Mouse (Mus musculus) hindbrain, embryonic 10.5 days (tissue): ENCODE data around the gene Edc3. TPM values are rescaled to one million over a fixed set of nuclear protein-coding genes. Genes with fewer than 3 reads are reported as not detected.

Source experiments
- DNase-seq: peaks from one replicate; pipeline ENCODE4 v3.0.0-alpha.2; 2017; ENCODE audit warnings: low spot score
- H3K27ac ChIP-seq: fragments of 300-500 bp; sonication (generic); 2 replicates; pipeline ENCODE4 v1.5.1; 2016; ENCODE audit warnings: mild to moderate bottlenecking, moderate library complexity
- H3K27me3 ChIP-seq: fragments of 300-500 bp; sonication (generic); 2 replicates; pipeline ENCODE4 v1.6.1; 2016; ENCODE audit warnings: mild to moderate bottlenecking; ENCODE audit not compliant: poor library complexity, insufficient read depth, severe bottlenecking
- H3K36me3 ChIP-seq: fragments of 300-500 bp; sonication (generic); 2 replicates; pipeline ENCODE4 v1.6.1; 2016; ENCODE audit warnings: mild to moderate bottlenecking, moderate library complexity
- H3K4me1 ChIP-seq: fragments of 300-500 bp; sonication (generic); replicated peaks from 2 replicates; pipeline ENCODE4 v1.6.1; 2016; ENCODE audit warnings: mild to moderate bottlenecking
- H3K4me3 ChIP-seq: fragments of 300-500 bp; sonication (generic); 2 replicates; pipeline ENCODE4 v1.5.1; 2016; ENCODE audit warnings: mild to moderate bottlenecking, moderate library complexity
- H3K9me3 ChIP-seq: fragments of 300-500 bp; sonication (generic); 2 replicates; pipeline ENCODE4 v1.6.1; 2016; ENCODE audit warnings: mild to moderate bottlenecking, moderate library complexity
- WGBS: fragments of 180-500 bp; shearing (Covaris S2); methylation state at CpG from one replicate; pipeline ENCODE4 v1.1.7; 2016; 5-methylcytosine and 5-hydroxymethylcytosine counted together
- polyA plus RNA-seq: library from polyadenylated mRNA; unstranded; fragments of >200 nt; fragmentation: Nextera tagmentation; extraction: Ambion mirVana; gene quantifications from 2 replicates; pipeline ENCODE4 v1.2.1, GENCODE M21; 2016

The Edc3 gene
- polyA plus RNA-seq, 1 experiment from 2014 or later: 41.0 TPM

DNA sequence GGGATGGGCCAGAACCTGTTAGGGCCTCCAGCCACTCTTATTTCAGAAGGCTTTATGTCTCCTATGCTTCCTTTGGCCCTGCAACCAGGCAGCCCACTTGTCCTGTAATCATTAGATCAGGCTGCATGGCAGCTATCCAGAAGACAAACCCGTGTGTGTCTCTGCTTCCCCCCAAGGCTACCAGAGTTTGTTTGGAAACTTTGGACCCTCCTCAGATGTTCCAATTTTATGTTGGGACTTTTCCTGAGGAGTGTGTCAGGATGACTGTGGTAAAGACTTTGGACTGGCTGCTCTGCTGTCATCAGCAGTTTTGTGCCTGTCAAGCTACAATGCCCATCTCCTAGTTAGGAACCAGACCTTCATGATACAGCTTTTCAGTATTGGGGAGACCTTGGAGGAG lies 40.5 kb downstream of the Edc3 start:
- H3K36me3 ChIP-seq: peaks cover 98% of the 10 kb centered on the region

GRCm38 (mm10) chr9:57750901-57751300 lies 42.6 kb downstream of the Edc3 start:
- Histone ChIP-seq H3K27me3 (no peaks in the 10 kb centered on the region), H3K4me3 (no peak overlapping the region), H3K36me3 (peaks cover 100% of the 10 kb centered on the region), H3K27ac (no peak overlapping the region), H3K9me3 (no peaks in the 10 kb centered on the region), H3K4me1 (no peaks in the 10 kb centered on the region)
- no peak for DNase-seq
- WGBS: 89% methylated on average over 7 of the region's 7 CpGs

More for the DNA sequence above, 40.5 kb downstream of the Edc3 start:
- H3K4me1 ChIP-seq: no peaks in the 10 kb centered on the region
- no peak overlapping the region for H3K4me3 ChIP-seq
- H3K27ac ChIP-seq: no peak overlapping the region
- H3K27me3 ChIP-seq: no peaks in the 10 kb centered on the region
- no peak for DNase-seq
- H3K9me3 ChIP-seq: no peaks in the 10 kb centered on the region
- 78% methylated on average over 1 of the region's 1 CpGs for WGBS

DNA sequence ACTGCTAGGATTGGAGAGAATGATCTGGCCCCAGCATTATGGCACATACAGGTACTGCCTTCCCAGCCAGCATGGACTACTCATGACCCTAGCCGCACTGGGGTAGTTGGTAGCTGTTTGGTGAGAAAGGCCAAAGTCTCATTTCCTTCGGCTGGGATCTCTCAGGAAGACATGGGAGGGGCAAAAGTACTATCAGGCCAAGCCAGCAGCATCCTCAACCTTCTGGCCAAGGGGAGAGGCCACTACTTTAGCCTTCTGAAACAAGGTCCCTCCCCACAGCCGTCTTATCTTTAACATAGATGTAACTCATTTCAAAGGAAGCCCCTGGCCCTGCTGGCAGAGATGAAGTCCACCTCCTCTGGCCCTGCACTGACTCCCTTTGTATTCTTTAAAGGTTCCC lies 49.2 kb downstream of the Edc3 start:
- H3K36me3 ChIP-seq: peaks cover 93% of the 10 kb centered on the region
- peaks cover 11% of the 10 kb centered on the region for H3K4me1 ChIP-seq
- no peaks in the 10 kb centered on the region for H3K27me3 ChIP-seq
- no peak overlapping the region for H3K27ac ChIP-seq
- no peak overlapping the region for H3K4me3 ChIP-seq
- 90% methylated on average over 3 of the region's 3 CpGs for WGBS
- no peaks in the 10 kb centered on the region for H3K9me3 ChIP-seq
- no peak for DNase-seq

DNA sequence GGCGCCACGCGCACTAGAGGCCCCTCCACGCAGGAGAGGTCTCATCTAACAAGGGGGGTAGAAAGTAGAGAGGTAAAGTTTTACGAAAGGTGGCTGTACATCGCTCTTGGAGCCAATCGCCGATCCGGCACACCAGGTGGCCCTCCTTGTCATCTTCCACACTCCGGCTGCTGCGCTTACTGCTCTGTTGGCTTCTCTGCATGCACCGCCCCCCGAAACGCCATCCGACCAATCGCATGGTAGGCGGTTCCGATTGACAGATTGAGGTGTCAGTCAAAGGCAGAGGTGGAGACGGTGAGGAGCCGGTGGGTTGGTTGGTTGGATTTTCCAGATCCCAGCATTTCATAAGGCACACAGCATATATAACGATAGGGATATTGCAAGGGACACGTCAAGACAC lies 50.2 kb downstream of the Edc3 start:
- Histone ChIP-seq H3K36me3 (peaks cover 83% of the 10 kb centered on the region), H3K27ac (no peak overlapping the region), H3K4me3 (no peak overlapping the region; the same call in 1 of the 2 replicates), H3K9me3 (no peaks in the 10 kb centered on the region), H3K4me1 (peaks cover 21% of the 10 kb centered on the region), H3K27me3 (no peaks in the 10 kb centered on the region)
- WGBS: 92% methylated on average over 22 of the region's 22 CpGs
- DNase-seq: no peak

DNA sequence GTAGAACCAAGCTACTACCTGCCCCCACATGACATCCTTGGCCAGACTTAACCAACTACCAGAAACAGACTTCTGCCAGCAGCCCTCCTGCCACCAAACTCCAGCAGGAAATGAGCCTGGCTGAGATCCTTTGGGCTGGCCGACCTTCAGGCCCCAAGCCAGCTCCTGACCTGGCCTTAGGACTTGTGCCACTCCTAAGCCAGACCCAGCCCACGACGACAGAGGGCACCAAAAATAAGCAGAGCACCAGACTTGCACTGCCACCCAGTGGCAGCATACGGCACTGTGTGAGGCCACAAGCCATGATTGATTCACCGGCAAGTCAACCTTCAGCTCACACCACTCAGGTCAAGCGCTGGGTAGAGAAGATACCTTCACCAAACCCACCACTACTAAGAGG lies 50.9 kb downstream of the Edc3 start:
- Histone ChIP-seq H3K27me3 (no peaks in the 10 kb centered on the region), H3K36me3 (peaks cover 76% of the 10 kb centered on the region), H3K9me3 (no peaks in the 10 kb centered on the region), H3K4me1 (peaks cover 28% of the 10 kb centered on the region), H3K4me3 (no peak overlapping the region), H3K27ac (no peak overlapping the region)
- WGBS: 29% methylated on average over 6 of the region's 6 CpGs
- DNase-seq: peak; percentile 50

DNA sequence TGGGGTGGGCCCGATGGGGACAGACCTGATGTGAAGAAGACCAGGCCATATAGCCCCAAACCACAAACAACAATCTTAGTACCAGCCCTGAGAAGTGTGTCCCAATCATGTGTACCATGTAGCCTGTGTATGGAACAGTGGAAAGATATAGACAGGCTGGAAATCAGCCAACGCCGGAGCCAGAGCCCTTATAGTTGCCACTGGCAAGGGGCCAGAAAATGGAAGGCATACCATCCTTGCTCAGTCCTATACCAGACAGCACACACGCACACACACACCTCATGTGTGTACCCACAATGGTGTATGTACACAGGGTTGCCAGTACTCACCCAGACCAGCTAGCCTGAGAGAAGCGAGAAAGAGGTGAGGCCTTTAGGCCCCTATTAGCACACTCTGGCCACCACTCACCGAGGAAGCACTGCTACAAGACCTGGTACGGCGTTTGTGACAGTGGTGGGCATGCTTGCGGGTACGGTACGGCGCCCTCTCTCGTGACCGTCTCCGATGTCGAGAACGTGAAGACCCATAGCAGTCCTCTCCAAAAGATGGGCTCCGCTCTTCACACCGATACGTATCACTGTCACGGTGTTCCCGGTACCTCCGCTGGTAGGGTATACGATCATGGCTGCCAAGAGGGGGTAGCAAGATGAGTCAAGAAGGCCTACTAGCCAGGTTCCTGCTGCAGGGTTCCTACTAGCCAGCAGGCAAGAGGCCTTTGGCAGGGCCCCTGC lies 52.2 kb downstream of the Edc3 start:
- Histone ChIP-seq H3K4me3 (no peak overlapping the region), H3K36me3 (peaks cover 63% of the 10 kb centered on the region), H3K4me1 (peaks cover 30% of the 10 kb centered on the region), H3K9me3 (no peaks in the 10 kb centered on the region), H3K27ac (no peak overlapping the region), H3K27me3 (no peaks in the 10 kb centered on the region)
- 97% methylated on average over 24 of the region's 24 CpGs for WGBS
- no peak for DNase-seq

GRCm38 (mm10) chr9:57761563-57762551 lies 53.5 kb downstream of the Edc3 start:
- Histone ChIP-seq H3K27ac (0 out of 2 replicates have a peak overlapping the region, but pooled peaks have one; percentile 26), H3K36me3 (peaks cover 52% of the 10 kb centered on the region), H3K4me3 (peak overlapping the region; percentile 93; the same call in 1 of the 2 replicates), H3K9me3 (no peaks in the 10 kb centered on the region), H3K4me1 (peaks cover 42% of the 10 kb centered on the region), H3K27me3 (no peaks in the 10 kb centered on the region)
- WGBS: 89% methylated on average over 13 of the region's 13 CpGs
- no peak for DNase-seq

GRCm38 (mm10) chr9:57762563-57762991 lies 54.2 kb downstream of the Edc3 start:
- peak overlapping the region; percentile 26; the same call in 1 of the 2 replicates for H3K27ac ChIP-seq
- H3K4me3 ChIP-seq: peak overlapping the region; percentile 93
- 67% methylated on average over 6 of the region's 6 CpGs for WGBS
- H3K36me3 ChIP-seq: peaks cover 45% of the 10 kb centered on the region
- peaks cover 43% of the 10 kb centered on the region for H3K4me1 ChIP-seq
- H3K9me3 ChIP-seq: no peaks in the 10 kb centered on the region
- peak; percentile 35 for DNase-seq
- H3K27me3 ChIP-seq: no peaks in the 10 kb centered on the region

DNA sequence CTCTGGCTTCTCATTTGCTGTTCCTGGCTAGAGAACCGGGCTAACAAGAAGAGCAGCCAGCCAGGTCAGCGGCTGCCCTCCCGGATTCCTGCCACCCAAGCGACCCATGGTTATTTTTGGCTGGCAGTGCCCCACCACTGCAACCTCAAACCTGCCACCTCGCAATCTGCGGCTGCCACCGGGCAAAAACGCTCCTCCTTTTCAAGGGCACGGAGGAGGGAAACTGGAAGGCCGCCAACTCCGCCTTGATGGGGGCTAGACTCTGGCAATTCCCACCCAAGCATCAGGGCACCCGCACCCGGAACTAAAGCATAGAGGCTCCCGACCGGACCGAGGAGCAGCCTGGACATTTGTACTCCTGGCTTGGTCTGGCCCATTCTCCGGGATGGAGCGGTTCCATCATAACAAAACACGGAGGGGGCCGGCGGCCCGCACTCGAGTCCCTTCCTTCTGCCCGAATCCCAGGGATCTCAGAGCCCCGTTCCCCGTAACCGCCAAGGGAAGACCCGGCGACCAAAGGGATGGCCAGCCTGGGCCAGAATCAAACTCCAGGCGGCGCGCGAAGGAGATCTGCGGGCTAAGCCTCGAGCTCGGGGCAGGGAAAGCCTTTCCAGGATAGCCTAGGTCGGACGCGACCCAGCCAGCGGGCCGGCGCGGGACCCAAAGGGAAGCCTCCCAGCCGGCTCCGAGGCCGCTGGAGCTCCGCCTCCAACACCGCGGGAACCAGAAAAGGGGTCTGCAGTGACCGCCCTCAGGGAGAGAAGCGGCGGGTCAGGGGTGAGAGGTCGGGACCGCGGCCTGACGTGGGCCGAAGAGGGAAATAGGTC lies 56.0 kb downstream of the Edc3 start:
- H3K4me1 ChIP-seq: peaks cover 43% of the 10 kb centered on the region
- H3K9me3 ChIP-seq: no peaks in the 10 kb centered on the region
- no peak for DNase-seq
- no peaks in the 10 kb centered on the region for H3K27me3 ChIP-seq
- peak overlapping the region; percentile 93 for H3K4me3 ChIP-seq
- peak overlapping the region; percentile 96 for H3K27ac ChIP-seq
- H3K36me3 ChIP-seq: peaks cover 27% of the 10 kb centered on the region
- WGBS: under 1% methylated on average over 57 of the region's 57 CpGs

GRCm38 (mm10) chr9:57764974-57765363 lies 56.6 kb downstream of the Edc3 start:
- peak; percentile 95 for DNase-seq
- Histone ChIP-seq H3K9me3 (no peaks in the 10 kb centered on the region), H3K27ac (peak overlapping the region; percentile 96), H3K27me3 (no peaks in the 10 kb centered on the region), H3K4me1 (peaks cover 43% of the 10 kb centered on the region), H3K4me3 (peak overlapping the region; percentile 93), H3K36me3 (peaks cover 21% of the 10 kb centered on the region)
- WGBS: under 1% methylated on average over 45 of the region's 45 CpGs

DNA sequence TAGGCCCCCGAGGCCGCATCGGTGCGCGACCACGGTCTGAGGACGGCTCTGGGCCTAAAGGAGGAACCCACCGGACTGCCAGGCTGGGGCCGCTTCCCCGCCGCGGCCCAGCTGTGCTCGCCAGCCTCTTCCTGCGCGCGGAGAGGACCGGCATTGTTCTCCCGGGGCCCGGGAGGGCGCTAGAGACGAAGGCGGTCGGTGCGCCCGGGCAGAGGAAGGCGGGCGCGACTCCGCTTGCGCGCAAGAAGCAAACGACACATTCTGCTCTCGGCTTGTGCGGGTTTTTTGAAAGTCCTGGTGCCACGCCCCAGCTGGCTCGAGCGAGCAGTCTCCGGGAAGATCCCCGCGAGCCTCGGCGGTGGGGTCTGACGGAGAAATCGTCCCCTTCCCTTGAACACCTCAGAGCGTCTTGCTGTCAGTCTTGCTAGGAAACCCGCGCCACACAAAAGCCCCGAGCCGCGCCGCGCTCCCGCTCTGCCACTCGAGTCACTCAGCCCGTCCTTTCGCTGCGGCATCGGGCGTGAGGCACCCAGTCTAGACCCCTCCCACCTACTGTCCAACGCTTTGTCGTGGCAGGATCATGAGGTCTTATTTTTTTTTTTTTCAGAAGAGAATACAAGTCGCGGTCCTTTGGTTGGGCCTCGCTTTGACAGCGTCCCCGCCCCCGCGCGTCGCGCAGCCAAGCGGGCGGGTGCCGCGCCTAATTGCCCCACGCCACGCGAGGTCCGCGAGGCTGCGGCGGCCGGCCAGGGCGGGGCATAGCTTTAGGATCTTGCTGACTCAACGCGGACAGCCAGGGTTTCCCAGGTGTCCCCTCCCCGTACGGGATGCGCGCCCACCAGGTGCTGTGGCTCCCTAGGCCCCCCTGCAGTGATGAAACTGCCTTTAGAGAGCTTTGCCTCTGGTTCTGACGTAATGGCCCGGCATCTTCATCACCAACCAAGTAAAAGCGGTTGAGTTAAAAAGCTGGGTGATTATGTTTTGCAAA lies 57.3 kb downstream of the Edc3 start, which contains the start of gene Clk3:
Gene Clk3, minus strand, starts transcription at position 497 of the 988 bp plus-strand sequence.
- peak; percentile 70 for DNase-seq
- Histone ChIP-seq H3K27ac (peak within 1 kb of the TSS; percentile 96), H3K9me3 (no peaks in the 10 kb centered on the region), H3K27me3 (no peaks in the 10 kb centered on the region), H3K4me3 (peak within 1 kb of the TSS; percentile 93), H3K4me1 (peaks cover 43% of the 10 kb centered on the region), H3K36me3 (peaks cover 14% of the 10 kb centered on the region)
- under 1% methylated on average over 93 of the region's 93 CpGs for WGBS
